Mouse (Mus musculus) thymus, adult 18-20 months (tissue): ENCODE measurements at regions not wholly inside any gene's neighbourhood (a gene's known extent, or its start where the extent isn't known, plus 50 kb on each side); places are given as distances from the start of the nearest gene placed in this dataset.

Experiments
- DNase-seq, 2 experiments: peaks; one replicate each; pipeline ENCODE4 v3.0.0; 2022; ENCODE audit warnings: mixed read lengths in 2 of 2

- DNase-seq: no peak
Observed at GRCm38 (mm10) chr1:191486766-191487165, 83.7 kb upstream of the Ppp2r5a start.

GRCm38 (mm10) chr1:191484726-191485425 lies 81.8 kb upstream of the Ppp2r5a start:
- DNase-seq: no peak

- DNase-seq: peak; percentile 23 to 59
Observed at GRCm38 (mm10) chr1:191479906-191480379, 76.9 kb upstream of the Ppp2r5a start.

- DNase-seq: no peak
Observed at GRCm38 (mm10) chr1:191472551-191472950, 69.5 kb upstream of the Ppp2r5a start.

- no peak for DNase-seq
Observed at GRCm38 (mm10) chr1:191471489-191471888, 68.4 kb upstream of the Ppp2r5a start.

GRCm38 (mm10) chr1:191470190-191470985 lies 67.3 kb upstream of the Ppp2r5a start:
- no peak for DNase-seq

GRCm38 (mm10) chr1:191468837-191469529 lies 65.9 kb upstream of the Ppp2r5a start:
- DNase-seq: no peak

GRCm38 (mm10) chr1:191466261-191466660 lies 63.2 kb upstream of the Ppp2r5a start:
- no peak for DNase-seq

GRCm38 (mm10) chr1:191465723-191466122 lies 62.7 kb upstream of the Ppp2r5a start:
- DNase-seq: no peak

- no peak for DNase-seq
Observed at GRCm38 (mm10) chr1:191465170-191465569, 62.1 kb upstream of the Ppp2r5a start.

- no peak for DNase-seq
Observed at GRCm38 (mm10) chr1:191461811-191462491, 58.9 kb upstream of the Ppp2r5a start.

- DNase-seq: no peak
Observed at GRCm38 (mm10) chr1:191459066-191459465, 56.0 kb upstream of the Ppp2r5a start.

GRCm38 (mm10) chr1:191458292-191458691 lies 55.2 kb upstream of the Ppp2r5a start:
- DNase-seq: no peak

GRCm38 (mm10) chr1:191457103-191457502 lies 54.0 kb upstream of the Ppp2r5a start:
- no peak for DNase-seq

GRCm38 (mm10) chr1:191454604-191455003 lies 51.5 kb upstream of the Ppp2r5a start:
- no peak for DNase-seq

GRCm38 (mm10) chr1:191453589-191453988 lies 50.5 kb upstream of the Ppp2r5a start:
- DNase-seq: no peak
